Mouse (Mus musculus): ENCODE results near the gene Jam2. TPM values are rescaled to one million over a fixed set of nuclear protein-coding genes. Genes with fewer than 3 reads are reported as not detected.
A peak's percentile ranks its signal among the peaks of the same experiment; 100 is the strongest.

Jam2 gene
- polyA plus RNA-seq, 1 experiment from 2014 or later, result 12.4 TPM

DNA sequence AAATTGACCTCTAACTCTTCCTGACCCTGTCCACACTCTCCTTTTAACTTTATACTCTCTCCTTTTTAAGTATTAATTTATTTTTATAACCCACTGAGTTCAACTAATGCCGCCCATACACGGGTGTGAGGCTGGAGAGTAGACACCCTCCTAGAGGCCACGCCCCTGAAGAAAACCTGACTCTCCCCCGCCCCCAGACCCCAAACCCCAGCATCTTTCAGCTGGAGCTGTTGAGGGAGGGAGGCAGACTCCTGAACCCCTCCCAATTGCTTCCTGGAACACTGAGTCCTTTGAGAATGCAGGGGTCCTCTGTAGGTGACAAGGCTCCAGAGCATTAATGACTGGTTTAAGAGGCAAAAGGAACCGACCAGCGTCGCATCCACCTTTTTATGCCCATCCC is 11.0 kb downstream of the Jam2 start:
- Histone ChIP-seq H3K4me3 (ENCODE audit: low read depth, low read length) (no peak overlapping the region), H3K9me3 (ENCODE audit: low read depth, low read length) (no peaks in the 10 kb centered on the region), H3K36me3 (ENCODE audit: insufficient read depth) (no peaks in the 10 kb centered on the region), H3K4me2 (no peak overlapping the region), H3K4me1 (ENCODE audit: insufficient read depth) (no peaks in the 10 kb centered on the region), H3K27ac (ENCODE audit: low read depth) (no peak overlapping the region), H3K27me3 (ENCODE audit: insufficient read depth, low read length) (no peaks in the 10 kb centered on the region), H3K9ac (no peak overlapping the region)
- DNase-seq, result no peak
- 28% methylated on average over 7 of the region's 7 CpGs for WGBS
- no peak for ATAC-seq (ENCODE audit: insufficient read depth)
- TF ChIP-seq CTCF (IDR thresholded peaks at IDR 0.05; ENCODE audit: low read depth), result no peak

DNA sequence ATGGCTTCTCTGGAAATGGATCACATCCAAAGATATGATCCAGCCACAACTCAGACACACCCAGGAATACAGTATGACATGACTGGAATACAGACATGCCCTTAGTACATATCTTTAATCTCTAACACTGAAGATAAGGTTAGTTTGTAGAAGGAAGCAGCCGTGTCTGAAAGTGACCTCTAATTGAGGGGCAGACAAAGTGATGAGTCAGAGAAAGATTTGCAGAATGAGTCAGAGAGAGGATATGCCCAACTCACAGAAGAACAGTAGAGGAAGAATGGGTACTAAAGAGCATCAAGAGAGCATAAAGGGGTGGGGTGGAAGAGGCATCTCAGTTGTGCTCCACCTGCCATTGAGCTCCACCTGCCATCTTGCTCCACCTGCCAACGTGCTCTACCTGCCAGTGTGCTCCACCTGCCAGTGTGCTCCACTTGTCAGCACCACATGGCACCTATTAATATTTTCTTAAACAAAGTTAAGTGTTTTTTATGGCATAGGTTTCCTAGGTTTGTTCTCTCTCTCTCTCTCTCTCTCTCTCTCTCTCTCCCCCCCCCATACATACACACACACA is 16.8 kb downstream of the Jam2 start:
- H3K4me1 ChIP-seq (ENCODE audit: insufficient read depth), result no peaks in the 10 kb centered on the region
- H3K27ac ChIP-seq (ENCODE audit: low read depth), result no peak overlapping the region
- H3K27me3 ChIP-seq (ENCODE audit: insufficient read depth, low read length), result no peaks in the 10 kb centered on the region
- WGBS, result 54% methylated on average over 2 of the region's 2 CpGs
- no peak overlapping the region for H3K4me3 ChIP-seq (ENCODE audit: low read depth, low read length)
- no peaks in the 10 kb centered on the region for H3K36me3 ChIP-seq (ENCODE audit: insufficient read depth)
- H3K9ac ChIP-seq, result no peak overlapping the region
- H3K4me2 ChIP-seq, result no peak overlapping the region
- H3K9me3 ChIP-seq (ENCODE audit: low read depth, low read length), result no peaks in the 10 kb centered on the region
- TF ChIP-seq CTCF (IDR thresholded peaks at IDR 0.05; ENCODE audit: low read depth), result no peak
- no peak for DNase-seq
- no peak for ATAC-seq (ENCODE audit: insufficient read depth)

- Histone ChIP-seq H3K4me2 (no peak overlapping the region), H3K27ac (ENCODE audit: low read depth) (no peak overlapping the region), H3K9me3 (ENCODE audit: low read depth, low read length) (no peaks in the 10 kb centered on the region), H3K36me3 (ENCODE audit: insufficient read depth) (no peaks in the 10 kb centered on the region), H3K27me3 (ENCODE audit: insufficient read depth, low read length) (no peaks in the 10 kb centered on the region), H3K4me3 (ENCODE audit: low read depth, low read length) (no peak overlapping the region), H3K9ac (no peak overlapping the region), H3K4me1 (ENCODE audit: insufficient read depth) (no peaks in the 10 kb centered on the region)
- no peak for TF ChIP-seq CTCF (IDR thresholded peaks at IDR 0.05; ENCODE audit: low read depth)
- WGBS, result 82% methylated on average over 14 of the region's 14 CpGs
- ATAC-seq (ENCODE audit: insufficient read depth) (no peak), DNase-seq (no peak)
These were observed 19.5 kb downstream of the Jam2 start for GRCm38 (mm10) chr16:84793401-84793800.

GRCm38 (mm10) chr16:84795337-84795736 is 21.4 kb downstream of the Jam2 start:
- no peak overlapping the region for H3K4me2 ChIP-seq
- ATAC-seq (ENCODE audit: insufficient read depth) (no peak), DNase-seq (no peak)
- no peaks in the 10 kb centered on the region for H3K4me1 ChIP-seq (ENCODE audit: insufficient read depth)
- H3K27me3 ChIP-seq (ENCODE audit: insufficient read depth, low read length), result no peaks in the 10 kb centered on the region
- no peak for TF ChIP-seq CTCF (IDR thresholded peaks at IDR 0.05; ENCODE audit: low read depth)
- no peak overlapping the region for H3K27ac ChIP-seq (ENCODE audit: low read depth)
- H3K9ac ChIP-seq, result no peak overlapping the region
- 46% methylated on average over 3 of the region's 3 CpGs for whole genome bisulfite sequencing
- no peaks in the 10 kb centered on the region for H3K36me3 ChIP-seq (ENCODE audit: insufficient read depth)
- H3K9me3 ChIP-seq (ENCODE audit: low read depth, low read length), result no peaks in the 10 kb centered on the region
- H3K4me3 ChIP-seq (ENCODE audit: low read depth, low read length), result no peak overlapping the region

- H3K27me3 ChIP-seq (ENCODE audit: insufficient read depth, low read length), result no peaks in the 10 kb centered on the region
- H3K36me3 ChIP-seq (ENCODE audit: insufficient read depth), result no peaks in the 10 kb centered on the region
- no peak for ATAC-seq (ENCODE audit: insufficient read depth)
- H3K4me3 ChIP-seq (ENCODE audit: low read depth, low read length), result no peak overlapping the region
- no peaks in the 10 kb centered on the region for H3K9me3 ChIP-seq (ENCODE audit: low read depth, low read length)
- peak; percentile 9 for DNase-seq
- H3K4me1 ChIP-seq (ENCODE audit: insufficient read depth), result no peaks in the 10 kb centered on the region
- no peak overlapping the region for H3K27ac ChIP-seq (ENCODE audit: low read depth)
- whole genome bisulfite sequencing, result 76% methylated on average over 9 of the region's 9 CpGs
- H3K9ac ChIP-seq, result no peak overlapping the region
- no peak overlapping the region for H3K4me2 ChIP-seq
- no peak for TF ChIP-seq CTCF (IDR thresholded peaks at IDR 0.05; ENCODE audit: low read depth)
These were observed 22.8 kb downstream of the Jam2 start for GRCm38 (mm10) chr16:84796678-84797077.

GRCm38 (mm10) chr16:84800038-84800437 is 26.1 kb downstream of the Jam2 start:
- H3K36me3 ChIP-seq (ENCODE audit: insufficient read depth), result no peaks in the 10 kb centered on the region

GRCm38 (mm10) chr16:84802217-84802616 is 28.3 kb downstream of the Jam2 start:
- no peaks in the 10 kb centered on the region for H3K4me1 ChIP-seq (ENCODE audit: insufficient read depth)
- H3K4me2 ChIP-seq, result no peak overlapping the region
- 43% methylated on average over 6 of the region's 6 CpGs for WGBS
- no peak overlapping the region for H3K4me3 ChIP-seq (ENCODE audit: low read depth, low read length)
- no peaks in the 10 kb centered on the region for H3K36me3 ChIP-seq (ENCODE audit: insufficient read depth)
- peak; percentile 56; the same call in 1 of the 2 replicates for ATAC-seq (ENCODE audit: insufficient read depth)
- peak; percentile 70 for DNase-seq
- no peaks in the 10 kb centered on the region for H3K9me3 ChIP-seq (ENCODE audit: low read depth, low read length)
- no peak overlapping the region for H3K9ac ChIP-seq
- H3K27ac ChIP-seq (ENCODE audit: low read depth), result no peak overlapping the region
- TF ChIP-seq CTCF (IDR thresholded peaks at IDR 0.05; ENCODE audit: low read depth), result no peak
- H3K27me3 ChIP-seq (ENCODE audit: insufficient read depth, low read length), result no peaks in the 10 kb centered on the region

More at GRCm38 (mm10) chr16:84800038-84800437, 26.1 kb downstream of the Jam2 start:
- Histone ChIP-seq H3K4me3 (ENCODE audit: low read depth, low read length) (no peak overlapping the region), H3K9me3 (ENCODE audit: low read depth, low read length) (no peaks in the 10 kb centered on the region), H3K9ac (no peak overlapping the region), H3K27ac (ENCODE audit: low read depth) (no peak overlapping the region), H3K4me2 (no peak overlapping the region), H3K4me1 (ENCODE audit: insufficient read depth) (no peaks in the 10 kb centered on the region), H3K27me3 (ENCODE audit: insufficient read depth, low read length) (no peaks in the 10 kb centered on the region)
- ATAC-seq (ENCODE audit: insufficient read depth) (no peak), DNase-seq (no peak)
- WGBS, result 87% methylated on average over 1 of the region's 2 CpGs
- TF ChIP-seq CTCF (IDR thresholded peaks at IDR 0.05; ENCODE audit: low read depth), result no peak

Measured in lung, embryonic 14.5 days (tissue).